Mouse (Mus musculus): ENCODE results near the gene Arfgef3. TPM values are rescaled to one million over a fixed set of nuclear protein-coding genes. Genes with fewer than 3 reads are reported as not detected.
A peak's percentile ranks its signal among the peaks of the same experiment; 100 is the strongest.

The Arfgef3 gene
- total RNA-seq, 1 experiment from 2014 or later = 0.35 TPM

DNA sequence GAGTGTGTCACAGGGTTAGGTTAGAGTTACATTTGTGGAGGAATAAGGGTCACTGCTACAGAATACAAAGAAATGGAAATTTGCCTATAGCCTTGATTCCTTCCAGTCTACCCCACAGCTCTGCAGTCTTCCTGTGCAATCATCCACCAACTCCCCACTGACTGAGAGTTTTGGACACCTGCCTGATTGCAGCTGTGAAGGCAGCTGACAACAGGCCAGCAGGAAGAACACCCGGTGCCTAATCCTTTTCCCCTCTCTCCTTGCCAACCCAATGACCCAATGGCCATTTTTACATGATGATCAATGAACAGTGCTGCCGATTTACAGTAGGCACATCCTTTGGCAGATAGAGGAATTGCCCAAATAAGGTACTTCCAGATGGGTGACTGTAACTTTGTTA is 43.6 kb downstream of the Arfgef3 start:
- no peak for ATAC-seq (replicated peaks in 1 of 2; ENCODE audit: insufficient read depth in 1 of 2, low FRiP score in 2 of 2, low TSS enrichment in 1 of 2, low read depth in 1 of 2, poor library complexity in 2 of 2, severe bottlenecking in 2 of 2)

- ATAC-seq (replicated peaks in 1 of 2; ENCODE audit: insufficient read depth in 1 of 2, low FRiP score in 2 of 2, low TSS enrichment in 1 of 2, low read depth in 1 of 2, poor library complexity in 2 of 2, severe bottlenecking in 2 of 2) = no peak
These were observed 44.6 kb downstream of the Arfgef3 start for GRCm38 (mm10) chr10:18699151-18699550.

DNA sequence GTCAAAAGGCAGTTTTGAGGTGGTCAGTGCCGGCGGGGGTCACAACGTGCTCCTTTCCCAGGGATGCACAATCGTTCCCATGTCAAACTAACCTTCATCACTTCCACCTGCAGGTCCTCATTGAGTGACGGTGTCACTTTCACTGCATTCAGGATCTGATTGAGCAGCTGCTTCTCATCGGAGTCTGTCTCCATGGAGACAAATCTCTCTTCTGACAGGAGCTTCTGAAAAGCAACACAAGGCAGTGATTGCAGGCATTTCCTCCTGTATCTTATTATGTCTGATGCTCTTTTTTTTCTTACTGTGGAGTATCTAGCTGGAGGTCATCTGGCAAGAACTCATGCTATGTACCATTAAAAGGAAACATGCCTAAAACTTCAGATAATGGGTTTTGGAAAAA is 47.3 kb downstream of the Arfgef3 start:
- ATAC-seq (replicated peaks in 1 of 2; ENCODE audit: insufficient read depth in 1 of 2, low FRiP score in 2 of 2, low TSS enrichment in 1 of 2, low read depth in 1 of 2, poor library complexity in 2 of 2, severe bottlenecking in 2 of 2) = no peak

- ATAC-seq (replicated peaks in 1 of 2; ENCODE audit: insufficient read depth in 1 of 2, low FRiP score in 2 of 2, low TSS enrichment in 1 of 2, low read depth in 1 of 2, poor library complexity in 2 of 2, severe bottlenecking in 2 of 2) = no peak
These were observed 55.5 kb downstream of the Arfgef3 start for GRCm38 (mm10) chr10:18688234-18688633.

DNA sequence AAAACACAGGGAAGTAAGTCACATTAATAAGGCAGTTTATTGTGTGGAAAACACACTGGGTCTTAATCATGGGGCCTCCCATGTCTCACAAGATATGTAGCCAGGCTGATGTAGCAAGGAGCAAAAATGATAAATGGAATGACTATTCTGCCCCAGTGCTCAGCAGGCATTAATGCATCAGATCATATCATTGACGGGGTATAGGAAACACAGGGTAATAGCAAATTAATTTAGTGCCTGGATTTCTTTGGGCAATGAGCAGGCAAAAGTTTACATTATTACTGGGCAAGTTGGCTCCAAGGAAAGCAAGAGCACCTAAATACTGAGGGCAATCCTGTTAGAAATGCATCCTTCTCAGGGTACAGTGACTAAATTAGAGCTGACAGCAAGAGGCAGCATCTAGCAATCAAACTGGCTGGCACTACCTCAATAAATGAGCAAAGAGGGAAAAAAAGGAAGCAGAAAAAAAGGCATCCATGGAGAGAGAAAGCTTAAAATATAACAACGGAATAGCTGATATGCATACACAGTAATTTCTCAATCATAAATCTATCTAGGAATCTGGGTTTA is 62.3 kb downstream of the Arfgef3 start:
- ATAC-seq (replicated peaks in 1 of 2; ENCODE audit: insufficient read depth in 1 of 2, low FRiP score in 2 of 2, low TSS enrichment in 1 of 2, low read depth in 1 of 2, poor library complexity in 2 of 2, severe bottlenecking in 2 of 2) = no peak

GRCm38 (mm10) chr10:18680661-18681384 is 62.9 kb downstream of the Arfgef3 start:
- ATAC-seq (replicated peaks in 1 of 2; ENCODE audit: insufficient read depth in 1 of 2, low FRiP score in 2 of 2, low TSS enrichment in 1 of 2, low read depth in 1 of 2, poor library complexity in 2 of 2, severe bottlenecking in 2 of 2) = no peak

DNA sequence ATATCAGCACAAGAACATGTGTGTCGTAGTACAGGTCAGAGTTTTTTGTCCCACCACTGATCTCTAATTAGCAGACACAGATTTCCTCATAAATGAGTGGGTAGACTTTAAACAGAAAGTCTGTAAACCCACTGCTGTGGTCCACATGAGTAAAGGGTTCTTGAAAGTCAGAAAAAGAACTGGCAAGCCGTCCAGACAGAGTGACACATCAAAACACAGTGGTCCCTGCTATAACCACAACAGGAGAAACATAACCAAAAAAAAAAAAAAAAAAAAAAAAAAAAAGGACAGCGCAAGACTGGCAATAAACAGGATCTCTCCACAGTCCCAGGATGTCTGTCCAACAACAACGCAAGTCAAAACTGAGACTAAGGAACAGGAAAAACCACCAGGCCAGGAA is 64.9 kb downstream of the Arfgef3 start:
- ATAC-seq (replicated peaks in 1 of 2; ENCODE audit: insufficient read depth in 1 of 2, low FRiP score in 2 of 2, low TSS enrichment in 1 of 2, low read depth in 1 of 2, poor library complexity in 2 of 2, severe bottlenecking in 2 of 2) = peak; percentile 49 to 53; a peak in 3 of 4 replicates

DNA sequence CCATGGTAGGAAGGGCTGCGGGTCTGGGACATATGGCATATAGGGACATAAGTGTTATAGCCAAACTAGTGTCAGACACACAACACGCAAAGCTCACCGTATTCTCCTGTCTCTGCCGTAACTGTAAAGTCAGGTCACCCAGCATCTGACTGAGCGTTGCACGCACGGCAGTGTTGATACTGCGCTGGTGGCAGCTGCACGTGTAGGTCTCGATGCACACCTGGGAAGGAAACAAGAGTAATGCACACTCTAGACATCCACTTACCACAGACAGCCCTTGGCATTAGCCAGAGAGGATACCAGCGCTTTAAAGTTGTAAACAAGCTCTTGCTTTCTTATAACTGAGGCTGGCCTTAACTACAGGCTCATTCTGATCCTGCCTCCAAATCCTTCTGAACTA is 79.0 kb downstream of the Arfgef3 start:
- no peak for ATAC-seq (replicated peaks in 1 of 2; ENCODE audit: insufficient read depth in 1 of 2, low FRiP score in 2 of 2, low TSS enrichment in 1 of 2, low read depth in 1 of 2, poor library complexity in 2 of 2, severe bottlenecking in 2 of 2)

- ATAC-seq (replicated peaks in 1 of 2; ENCODE audit: insufficient read depth in 1 of 2, low FRiP score in 2 of 2, low TSS enrichment in 1 of 2, low read depth in 1 of 2, poor library complexity in 2 of 2, severe bottlenecking in 2 of 2) = no peak
These were observed 79.7 kb downstream of the Arfgef3 start for GRCm38 (mm10) chr10:18664016-18664415.

- no peak for ATAC-seq (replicated peaks in 1 of 2; ENCODE audit: insufficient read depth in 1 of 2, low FRiP score in 2 of 2, low TSS enrichment in 1 of 2, low read depth in 1 of 2, poor library complexity in 2 of 2, severe bottlenecking in 2 of 2)
These were observed 82.0 kb downstream of the Arfgef3 start for GRCm38 (mm10) chr10:18661606-18662220.

- no peak for ATAC-seq (replicated peaks in 1 of 2; ENCODE audit: insufficient read depth in 1 of 2, low FRiP score in 2 of 2, low TSS enrichment in 1 of 2, low read depth in 1 of 2, poor library complexity in 2 of 2, severe bottlenecking in 2 of 2)
These were observed 82.8 kb downstream of the Arfgef3 start for GRCm38 (mm10) chr10:18660998-18661397.

DNA sequence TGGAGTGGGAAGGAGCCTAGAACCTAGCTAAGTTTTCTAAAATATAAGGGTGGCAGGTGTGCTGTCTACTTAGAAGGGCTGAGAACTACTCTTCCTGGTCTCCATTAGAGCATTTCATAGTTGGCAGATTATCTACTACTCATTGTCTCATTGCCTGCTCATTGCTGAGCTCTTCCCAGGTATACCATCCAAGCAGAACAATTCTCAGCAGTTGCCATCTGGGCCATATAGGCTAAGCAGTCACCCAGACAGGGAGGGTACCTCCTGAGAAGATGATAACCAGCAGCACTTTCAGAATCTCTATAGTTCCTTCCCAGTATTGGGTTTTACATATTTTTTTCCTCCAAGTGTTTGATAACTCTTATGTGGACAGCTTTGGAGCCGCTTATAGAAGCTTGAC is 86.2 kb downstream of the Arfgef3 start:
- no peak for ATAC-seq (replicated peaks in 1 of 2; ENCODE audit: insufficient read depth in 1 of 2, low FRiP score in 2 of 2, low TSS enrichment in 1 of 2, low read depth in 1 of 2, poor library complexity in 2 of 2, severe bottlenecking in 2 of 2)

- no peak for ATAC-seq (replicated peaks in 1 of 2; ENCODE audit: insufficient read depth in 1 of 2, low FRiP score in 2 of 2, low TSS enrichment in 1 of 2, low read depth in 1 of 2, poor library complexity in 2 of 2, severe bottlenecking in 2 of 2)
These were observed 96.7 kb downstream of the Arfgef3 start for GRCm38 (mm10) chr10:18647069-18647468.

GRCm38 (mm10) chr10:18646035-18646434 is 97.7 kb downstream of the Arfgef3 start:
- no peak for ATAC-seq (replicated peaks in 1 of 2; ENCODE audit: insufficient read depth in 1 of 2, low FRiP score in 2 of 2, low TSS enrichment in 1 of 2, low read depth in 1 of 2, poor library complexity in 2 of 2, severe bottlenecking in 2 of 2)

GRCm38 (mm10) chr10:18644346-18644745 is 99.4 kb downstream of the Arfgef3 start:
- ATAC-seq (replicated peaks in 1 of 2; ENCODE audit: insufficient read depth in 1 of 2, low FRiP score in 2 of 2, low TSS enrichment in 1 of 2, low read depth in 1 of 2, poor library complexity in 2 of 2, severe bottlenecking in 2 of 2) = no peak

DNA sequence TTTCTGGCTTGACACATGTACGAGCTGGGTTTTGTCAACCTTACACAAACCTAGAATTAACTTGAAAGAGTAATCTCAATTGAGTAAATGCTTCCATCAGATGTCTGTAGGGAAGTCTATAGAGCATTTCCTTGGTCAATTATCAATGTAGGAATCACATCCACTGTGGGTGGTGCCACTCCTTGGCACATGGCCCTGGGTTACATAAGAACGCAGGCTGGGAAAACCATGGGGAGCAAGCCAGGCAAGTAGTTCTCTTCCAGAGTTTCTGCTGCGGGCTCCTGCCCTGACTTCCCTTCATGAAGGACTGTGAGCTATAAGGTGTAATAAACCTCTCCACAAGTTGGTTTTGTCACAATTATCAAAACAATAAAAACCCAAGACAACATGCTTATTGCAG is 100.2 kb downstream of the Arfgef3 start:
- ATAC-seq (replicated peaks in 1 of 2; ENCODE audit: insufficient read depth in 1 of 2, low FRiP score in 2 of 2, low TSS enrichment in 1 of 2, low read depth in 1 of 2, poor library complexity in 2 of 2, severe bottlenecking in 2 of 2) = no peak

DNA sequence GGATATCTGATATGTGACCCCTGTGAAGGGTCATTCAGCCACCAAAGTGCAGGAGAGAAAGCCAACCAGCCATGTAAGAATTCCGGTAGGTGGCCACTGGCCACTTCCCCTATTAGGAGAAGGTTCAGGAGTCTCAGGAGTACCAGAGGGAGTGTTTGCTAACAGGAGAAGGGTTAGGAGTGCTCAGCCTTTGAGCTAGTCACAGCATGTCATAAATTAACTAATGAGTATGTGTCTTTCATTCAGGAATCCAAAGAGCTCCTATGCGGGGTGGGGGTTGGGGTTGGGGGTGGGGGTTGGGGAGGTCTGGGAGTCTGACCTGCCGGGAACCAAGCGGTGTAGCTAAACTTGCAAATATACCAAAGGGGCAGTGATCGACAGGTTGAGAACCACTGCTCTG is 100.9 kb downstream of the Arfgef3 start:
- no peak for ATAC-seq (replicated peaks in 1 of 2; ENCODE audit: insufficient read depth in 1 of 2, low FRiP score in 2 of 2, low TSS enrichment in 1 of 2, low read depth in 1 of 2, poor library complexity in 2 of 2, severe bottlenecking in 2 of 2)

DNA sequence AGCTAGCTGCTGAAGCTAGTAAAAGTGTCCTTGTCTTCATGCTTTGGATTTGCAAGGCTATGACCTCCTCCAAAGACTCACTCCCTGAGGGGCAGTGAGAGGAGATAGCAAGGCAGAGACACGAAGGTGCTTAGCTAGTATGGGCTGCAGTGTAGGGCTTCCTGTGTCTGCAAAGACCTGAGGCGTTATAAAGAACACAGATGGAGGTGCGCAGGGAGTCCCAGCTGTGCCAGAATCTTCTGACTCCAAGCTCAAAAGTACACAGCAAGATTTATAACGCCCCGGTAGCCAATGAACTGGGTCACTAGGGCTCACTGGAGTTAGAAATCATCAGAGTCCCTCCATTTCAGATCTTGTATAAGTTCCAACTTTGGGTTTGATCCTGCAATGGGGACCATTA is 103.2 kb downstream of the Arfgef3 start:
- ATAC-seq (replicated peaks in 1 of 2; ENCODE audit: insufficient read depth in 1 of 2, low FRiP score in 2 of 2, low TSS enrichment in 1 of 2, low read depth in 1 of 2, poor library complexity in 2 of 2, severe bottlenecking in 2 of 2) = no peak

DNA sequence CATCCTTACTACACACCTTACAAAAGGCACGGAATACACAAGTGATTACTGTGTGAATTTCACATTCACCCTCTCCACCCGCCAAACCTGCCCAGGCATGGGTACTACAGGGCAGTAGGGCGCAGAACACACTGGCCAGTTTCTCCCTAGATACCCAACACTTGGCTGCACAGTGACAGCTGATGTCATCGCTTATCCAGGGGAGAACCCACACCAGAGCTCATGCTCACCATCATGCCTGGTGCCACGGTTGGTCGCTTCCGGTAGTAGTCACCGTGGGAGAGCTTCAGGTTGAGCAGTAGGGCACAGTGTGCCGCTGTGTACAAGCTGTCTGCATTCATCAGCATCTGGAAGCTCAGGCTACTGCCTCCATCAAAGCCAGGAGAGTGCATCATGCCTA is 108.3 kb downstream of the Arfgef3 start:
- ATAC-seq (replicated peaks in 1 of 2; ENCODE audit: insufficient read depth in 1 of 2, low FRiP score in 2 of 2, low TSS enrichment in 1 of 2, low read depth in 1 of 2, poor library complexity in 2 of 2, severe bottlenecking in 2 of 2) = no peak

All from hematopoietic stem cell, adult 5-6 weeks (primary cell).